Mouse (Mus musculus): ENCODE results near the gene Pbsn.

DNA sequence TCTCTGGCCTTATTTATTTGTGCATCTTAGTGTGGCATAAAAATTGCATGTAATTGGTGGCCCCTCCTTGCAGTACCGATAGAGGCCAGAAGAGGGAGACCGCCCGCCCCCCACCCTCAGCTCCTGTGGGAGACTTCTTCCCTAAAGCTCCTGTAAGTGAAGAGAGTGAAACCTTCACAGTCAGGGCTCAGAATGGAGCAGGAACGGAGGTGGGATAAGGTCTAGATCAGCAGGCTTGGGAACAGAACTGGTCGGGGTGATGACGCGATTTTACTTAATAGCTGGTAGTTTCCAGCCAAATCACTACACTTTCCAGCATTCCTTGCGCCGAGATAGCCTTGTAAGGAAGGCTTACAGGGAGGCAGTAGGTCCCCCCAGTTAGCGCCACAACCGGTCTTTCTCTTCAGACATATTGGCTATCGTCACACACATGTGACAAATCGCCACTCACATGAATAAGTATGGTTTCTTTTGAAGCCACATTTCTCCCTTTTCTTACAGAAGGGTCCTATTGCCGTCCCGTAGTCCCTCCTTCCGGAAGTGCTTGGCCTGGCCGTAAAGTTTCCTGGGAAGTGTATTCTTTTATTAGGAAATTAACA is 42.7 kb downstream of the Pbsn start:
- TF ChIP-seq CTCF (IDR thresholded peaks at IDR 0.05; ENCODE audit: low read depth, low read length) (0 out of 2 replicates have a peak, but pooled peaks have one; percentile 45), POLR2A (IDR thresholded peaks at IDR 0.05; ENCODE audit: borderline replicate concordance, low read depth, low read length) (no peak)
